Mouse (Mus musculus) layer of hippocampus, adult 2 months (tissue): ENCODE results near the gene Syngr3. TPM values are rescaled to one million over a fixed set of nuclear protein-coding genes. Genes with fewer than 3 reads are reported as not detected.

Experiments used
- DNase-seq, 2 experiments: peaks; one replicate each; pipeline ENCODE4 v3.0.0; 2022; ENCODE audit warnings: low spot score in 2 of 2
- H3K27ac ChIP-seq: fragments of 200-600 bp; 2 replicates; pipeline ENCODE4 v1.8.1; 2022
- H3K4me3 ChIP-seq: fragments of 200-600 bp; 2 replicates; pipeline ENCODE4 v1.8.1; 2022; ENCODE audit warnings: mild to moderate bottlenecking
- CTCF ChIP-seq: fragments of 200-600 bp; conservative IDR thresholded peaks from 2 replicates; pipeline ENCODE4 v1.8.1; 2022; ENCODE audit warnings: antibody characterized with exemption, mild to moderate bottlenecking, moderate library complexity
- total RNA-seq, 2 experiments: library from RNA; stranded (reverse); gene quantifications; 2 replicates each; pipeline ENCODE4 v1.2.3; 2021

Syngr3 gene
- total RNA-seq, 2 experiments from 2014 or later = 146 to 155 TPM

- peak within 1 kb of the TSS; percentile 43 for H3K4me3 ChIP-seq
- 0 out of 2 replicates have a peak, but pooled peaks have one; percentile 9 for TF ChIP-seq CTCF
- no peak for DNase-seq
- no peak within 1 kb of the TSS for H3K27ac ChIP-seq
These were observed 31.6 kb downstream of the Syngr3 start, which contains the start of gene Npw for GRCm38 (mm10) chr17:24658017-24658758. Gene Npw, minus strand, starts transcription at chr17:24658457.

GRCm38 (mm10) chr17:24654969-24655368 is 34.8 kb downstream of the Syngr3 start:
- Histone ChIP-seq H3K27ac (no peak overlapping the region), H3K4me3 (no peak overlapping the region)
- no peak for DNase-seq
- TF ChIP-seq CTCF = no peak

DNA sequence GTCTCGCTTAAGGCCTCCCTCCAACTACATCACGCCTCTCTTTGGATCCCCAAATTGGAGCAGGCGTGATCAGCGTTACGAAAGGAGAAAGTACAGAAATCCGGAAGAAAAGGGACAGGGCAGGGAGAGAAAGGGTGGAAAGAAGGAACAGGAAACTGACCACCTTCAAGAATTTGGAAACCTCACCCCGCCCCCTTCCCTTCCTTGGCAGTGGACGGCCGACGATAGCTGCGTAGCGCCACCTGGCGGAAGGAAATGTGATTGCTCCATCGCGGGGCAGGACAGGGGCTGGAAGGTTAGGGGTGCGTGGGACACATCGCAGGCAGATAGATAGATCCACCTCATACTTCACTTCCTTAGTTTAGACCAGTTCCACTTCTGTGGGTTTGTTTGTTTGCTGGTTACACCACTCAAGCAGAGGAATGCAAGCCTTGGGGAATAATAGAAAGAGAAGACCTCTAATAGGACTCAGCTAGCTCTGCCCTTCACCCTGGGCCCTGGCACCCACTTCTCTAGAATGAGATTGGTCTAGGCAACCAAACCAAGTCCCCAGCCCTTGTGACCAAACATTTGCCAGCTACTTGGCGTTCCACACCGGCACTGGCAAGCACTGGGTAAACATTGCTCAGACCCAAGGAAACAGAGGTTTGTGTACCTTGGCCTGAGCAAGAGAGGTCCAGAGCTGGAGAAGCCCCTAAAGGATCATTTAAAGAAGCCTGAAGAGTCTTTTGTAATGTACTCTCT is 35.6 kb downstream of the Syngr3 start:
- Histone ChIP-seq H3K27ac (peak overlapping the region; percentile 29; the same call in 1 of the 2 replicates), H3K4me3 (no peak overlapping the region; the same call in 1 of the 2 replicates)
- peak in 1 of 2 experiments; percentile 68 for DNase-seq
- peak; percentile 92 for TF ChIP-seq CTCF

- DNase-seq = no peak
- no peak for TF ChIP-seq CTCF
- Histone ChIP-seq H3K27ac (no peak overlapping the region), H3K4me3 (no peak overlapping the region)
These were observed 37.9 kb downstream of the Syngr3 start for GRCm38 (mm10) chr17:24651835-24652234.

DNA sequence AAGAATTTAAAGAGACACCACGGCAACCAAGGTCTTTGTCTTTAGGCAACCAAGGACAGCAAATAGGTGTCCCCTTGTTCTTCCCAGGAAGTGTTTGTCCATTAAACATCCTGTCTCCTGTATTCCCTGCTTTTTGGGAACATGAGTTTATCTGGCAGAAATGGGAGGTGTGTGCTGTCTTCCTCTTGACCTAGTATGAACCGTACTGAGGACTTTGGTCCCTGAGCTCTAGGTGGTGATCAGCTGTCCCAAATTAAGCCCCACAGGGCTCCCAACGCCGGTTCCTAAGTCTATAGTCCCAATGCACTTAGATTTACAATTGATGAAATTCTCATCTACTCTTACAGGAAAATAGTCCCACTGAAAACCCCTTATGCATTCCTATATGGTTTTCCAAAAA is 39.0 kb downstream of the Syngr3 start:
- peak overlapping the region; percentile 84; the same call in 1 of the 2 replicates for H3K4me3 ChIP-seq
- no peak for DNase-seq
- no peak for TF ChIP-seq CTCF
- H3K27ac ChIP-seq = peak overlapping the region; percentile 91; the same call in 1 of the 2 replicates

- peak within 1 kb of the TSS; percentile 84 for H3K4me3 ChIP-seq
- peak in 1 of 2 experiments; percentile 25 for DNase-seq
- TF ChIP-seq CTCF = no peak
- peak within 1 kb of the TSS; percentile 91 for H3K27ac ChIP-seq
These were observed 39.6 kb downstream of the Syngr3 start, which contains the start of gene Slc9a3r2 for GRCm38 (mm10) chr17:24650070-24650616. Gene Slc9a3r2, minus strand, starts transcription at chr17:24650327.

DNA sequence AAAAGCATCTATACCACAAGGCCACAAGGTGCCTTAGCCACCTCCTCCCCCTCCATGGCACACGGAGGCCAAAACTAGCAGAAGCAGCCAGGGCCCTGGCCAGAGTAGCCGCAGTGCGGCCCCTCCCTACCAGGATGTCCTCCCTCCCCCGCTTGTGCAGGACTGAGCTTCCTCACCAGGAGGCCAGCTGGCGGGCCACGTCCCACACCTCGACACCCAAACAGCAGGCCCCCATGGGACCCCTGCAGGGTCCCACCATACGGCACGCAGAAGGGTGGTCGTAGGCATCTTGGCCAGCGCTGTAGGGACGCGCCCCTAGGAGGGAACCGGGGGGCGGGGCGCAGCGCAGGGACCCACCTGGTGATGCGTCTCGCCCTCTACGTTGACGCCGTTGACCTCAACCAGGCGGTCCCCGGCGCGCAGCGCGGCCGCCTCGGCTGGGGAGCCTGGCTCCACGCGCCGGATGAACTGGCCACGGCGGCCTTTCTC is 40.1 kb downstream of the Syngr3 start:
- Histone ChIP-seq H3K4me3 (peak overlapping the region; percentile 84), H3K27ac (peak overlapping the region; percentile 91)
- TF ChIP-seq CTCF = peak; percentile 18; the same call in 1 of the 2 replicates
- DNase-seq = no peak

- Histone ChIP-seq H3K4me3 (peak overlapping the region; percentile 84), H3K27ac (peak overlapping the region; percentile 91)
- no peak for DNase-seq
- no peak for TF ChIP-seq CTCF
These were observed 40.9 kb downstream of the Syngr3 start for GRCm38 (mm10) chr17:24648731-24649377.

DNA sequence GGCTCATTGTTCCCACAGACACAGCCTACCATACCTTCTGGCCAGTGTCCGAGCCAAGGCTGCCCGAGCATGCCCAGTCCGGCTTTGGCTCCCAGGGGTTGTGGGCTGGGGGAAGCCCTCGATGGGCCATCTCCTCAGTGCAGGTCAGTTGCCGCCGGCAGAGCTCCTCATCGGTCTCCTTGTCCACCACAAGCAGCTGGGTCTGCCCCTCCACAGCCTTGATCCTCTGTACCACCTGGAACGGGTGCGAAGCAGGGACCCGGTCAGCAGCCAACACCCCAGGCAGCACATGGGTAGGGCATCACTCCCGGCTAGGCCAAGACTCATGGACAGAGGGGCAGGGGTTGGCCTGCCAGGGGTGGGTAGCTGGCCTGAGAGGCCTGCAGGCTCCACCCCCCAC is 42.3 kb downstream of the Syngr3 start:
- DNase-seq = no peak
- no peak for TF ChIP-seq CTCF
- peak overlapping the region; percentile 34 for H3K4me3 ChIP-seq
- H3K27ac ChIP-seq = peak overlapping the region; percentile 89

- no peak overlapping the region for H3K4me3 ChIP-seq
- TF ChIP-seq CTCF = no peak
- H3K27ac ChIP-seq = peak overlapping the region; percentile 89
- no peak for DNase-seq
These were observed 43.4 kb downstream of the Syngr3 start for GRCm38 (mm10) chr17:24646381-24646780.

DNA sequence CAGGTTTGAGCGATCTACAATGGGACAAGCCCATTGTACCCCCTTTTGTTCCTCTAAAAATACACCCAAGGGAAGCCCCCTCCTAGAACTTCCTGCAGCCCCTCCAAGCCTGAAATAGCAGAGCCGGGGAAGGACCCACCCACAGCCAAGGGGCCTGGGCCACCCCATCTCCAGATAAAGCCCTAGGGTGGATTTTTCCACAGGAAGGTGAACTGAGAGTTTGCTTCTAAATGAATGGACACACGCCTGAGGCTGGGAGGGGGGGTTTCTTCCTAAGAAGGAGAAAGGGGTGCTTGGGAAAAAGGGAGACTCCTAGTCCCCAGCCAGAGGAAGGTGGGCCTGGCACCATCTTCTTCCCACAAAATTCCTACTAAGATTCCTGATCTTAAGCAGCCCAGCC is 43.8 kb downstream of the Syngr3 start:
- peak overlapping the region; percentile 89 for H3K27ac ChIP-seq
- DNase-seq = no peak

More for the DNA sequence above, 43.8 kb downstream of the Syngr3 start:
- H3K4me3 ChIP-seq = no peak overlapping the region
- TF ChIP-seq CTCF = no peak
